Mouse (Mus musculus) cortical plate, adult 2 months (tissue): Measurements from ENCODE around the gene Gata2.

Experiments used
- CTCF ChIP-seq: fragments of 200-500 bp; IDR thresholded peaks from 2 replicates; pipeline ENCODE4 v1.5.1; 2011; ENCODE audit warnings: mild to moderate bottlenecking, control low read depth, low read length; ENCODE audit not compliant: insufficient read depth; ENCODE audit errors: extremely low read depth
- POLR2A ChIP-seq: fragments of 200-500 bp; IDR thresholded peaks from 2 replicates; pipeline ENCODE4 v1.6.1; 2011; ENCODE audit warnings: mild to moderate bottlenecking, low read length, control low read depth; ENCODE audit not compliant: insufficient read depth; ENCODE audit errors: extremely low read depth

DNA sequence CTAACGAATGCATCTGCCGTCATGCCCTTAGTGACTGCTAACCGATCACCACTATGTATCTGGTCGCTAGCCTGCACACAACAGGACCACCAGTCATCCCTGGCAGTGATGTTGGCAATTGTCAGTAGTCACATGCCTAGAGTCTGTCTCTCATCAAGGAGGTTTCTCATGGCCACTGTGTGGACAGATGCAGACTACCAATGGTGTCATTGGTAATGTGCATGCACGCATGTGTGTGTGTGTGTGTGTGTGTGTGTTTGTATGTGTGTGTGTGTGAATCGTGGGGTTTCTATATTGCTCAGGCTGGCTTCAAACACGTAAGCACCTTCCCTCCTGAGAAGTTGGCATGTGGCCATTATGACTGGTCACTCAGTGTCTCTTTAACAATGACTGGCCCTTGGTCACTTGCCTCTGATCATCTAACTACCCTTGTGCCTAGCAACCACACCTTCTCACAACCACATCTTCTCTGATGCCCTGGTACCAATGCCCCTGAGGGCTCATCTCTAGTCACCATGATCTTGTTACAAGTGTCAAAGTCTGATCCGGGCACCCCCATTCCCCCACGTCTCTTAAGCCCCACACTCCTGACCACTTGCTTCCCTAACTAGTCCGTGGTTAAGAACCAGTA is 13.8 kb downstream of the Gata2 start:
- no peak for TF ChIP-seq CTCF
- TF ChIP-seq POLR2A, result no peak
